Mouse (Mus musculus) kidney, adult 11 months (tissue): ENCODE measurements around the gene Clec14a.

Source experiments
- DNase-seq: peaks from one replicate; pipeline ENCODE4 v3.0.0; 2022

The Clec14a gene

DNA sequence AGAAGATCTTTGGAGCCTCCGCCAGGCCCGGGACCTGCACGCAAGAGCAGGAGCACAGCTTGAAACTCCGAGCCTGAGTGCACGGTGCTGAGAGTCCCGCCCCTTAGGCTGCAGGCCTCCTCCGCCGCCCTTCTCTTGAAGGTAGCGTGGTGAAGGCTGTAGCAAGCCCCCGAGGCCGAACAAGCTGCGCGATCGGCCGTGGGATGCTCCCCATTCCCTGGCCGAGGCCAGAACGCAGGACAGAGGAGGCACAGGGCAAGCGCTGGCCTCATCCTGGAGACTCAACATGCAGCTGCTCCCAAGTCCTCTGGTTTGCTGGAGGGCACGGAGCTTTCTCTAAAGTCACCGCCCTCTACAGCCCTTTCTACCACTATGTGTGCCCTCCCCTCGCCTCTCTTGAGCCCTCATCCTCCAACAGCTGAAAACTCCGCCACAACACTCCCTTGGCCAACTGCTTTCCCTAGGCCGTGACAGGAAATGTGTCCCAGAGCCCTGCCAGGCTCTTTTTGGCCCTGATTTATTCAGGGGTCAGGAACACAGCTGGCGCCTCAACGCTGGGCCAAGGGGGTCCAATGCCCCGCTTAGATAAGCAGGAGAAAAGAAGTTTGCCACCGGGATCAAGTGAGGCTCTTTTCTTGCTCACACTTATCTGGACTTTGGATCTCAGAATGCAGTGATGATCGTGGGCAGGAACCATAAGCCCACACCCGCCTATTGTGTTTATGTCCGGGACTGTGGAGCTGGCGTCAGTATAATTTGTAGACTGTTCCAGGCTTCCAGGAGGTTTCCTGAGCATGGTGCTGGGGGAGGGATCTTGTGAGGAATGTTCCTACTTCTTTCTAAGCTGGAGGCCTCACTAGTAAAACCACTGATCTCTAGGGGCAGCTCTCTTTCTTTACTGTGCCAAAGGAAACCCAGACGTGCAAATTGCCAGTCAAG is at the start of gene Clec14a:
Gene Clec14a, minus strand, starts transcription at position 728 of the 939 bp plus-strand sequence.
- DNase-seq = peak; percentile 72

DNA sequence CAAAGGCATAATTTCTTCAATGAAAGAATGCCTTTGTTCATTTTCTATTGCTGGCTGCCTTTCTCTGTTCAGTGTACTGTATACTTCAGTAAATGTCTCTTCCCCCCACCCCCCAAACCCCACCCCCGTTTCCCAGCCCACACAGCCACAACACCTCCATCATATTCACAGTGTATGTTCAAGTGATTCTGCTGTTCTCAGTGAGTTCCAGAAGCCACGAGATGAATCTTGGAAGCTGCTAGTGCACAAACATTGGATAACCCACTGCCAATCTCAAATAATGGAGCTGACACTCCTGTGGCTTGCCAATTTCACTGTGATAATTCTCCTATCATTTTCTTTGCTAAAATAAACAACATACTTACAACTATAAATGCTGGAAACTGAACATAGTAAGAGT is 38.7 kb upstream of the Clec14a start:
- DNase-seq = no peak

DNA sequence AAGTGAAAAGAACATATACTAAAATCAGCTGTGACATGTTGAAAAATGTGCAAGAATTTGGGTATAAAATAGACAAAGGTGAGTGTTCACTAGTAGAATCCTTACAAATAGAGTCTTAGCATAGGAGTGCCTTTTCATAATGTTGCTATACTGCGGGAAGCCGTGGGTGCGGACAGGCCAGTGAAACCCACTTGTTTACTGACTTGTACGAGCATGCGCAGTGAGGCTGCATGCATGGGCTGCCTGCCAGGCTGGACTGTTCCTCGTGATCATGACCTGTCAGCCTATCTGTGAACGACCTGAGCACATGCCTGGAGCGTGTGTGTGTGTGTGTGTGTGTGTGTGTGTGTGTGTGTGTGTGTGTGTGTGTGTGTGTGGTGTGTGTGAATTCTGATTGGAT is 37.3 kb upstream of the Clec14a start:
- DNase-seq = peak; percentile 40

DNA sequence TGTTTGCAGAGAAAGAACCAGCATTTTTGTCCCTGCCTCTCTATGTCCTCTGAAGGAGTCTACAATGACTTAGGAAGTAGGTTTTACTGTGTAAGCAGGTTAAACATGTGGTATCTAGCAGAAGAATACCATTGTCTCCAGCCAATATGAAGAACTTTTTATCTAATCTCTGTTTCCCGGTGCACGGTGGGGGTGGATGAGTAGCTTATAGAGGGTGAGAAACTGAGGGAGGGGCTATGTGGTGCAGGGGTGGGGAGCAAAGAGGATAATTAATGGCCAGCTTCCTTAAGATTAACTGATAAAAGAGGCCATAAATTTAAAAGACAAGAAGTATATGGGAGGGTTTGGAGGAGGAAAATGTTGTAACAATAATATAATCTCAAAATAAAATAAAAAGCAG is 36.5 kb upstream of the Clec14a start:
- no peak for DNase-seq

DNA sequence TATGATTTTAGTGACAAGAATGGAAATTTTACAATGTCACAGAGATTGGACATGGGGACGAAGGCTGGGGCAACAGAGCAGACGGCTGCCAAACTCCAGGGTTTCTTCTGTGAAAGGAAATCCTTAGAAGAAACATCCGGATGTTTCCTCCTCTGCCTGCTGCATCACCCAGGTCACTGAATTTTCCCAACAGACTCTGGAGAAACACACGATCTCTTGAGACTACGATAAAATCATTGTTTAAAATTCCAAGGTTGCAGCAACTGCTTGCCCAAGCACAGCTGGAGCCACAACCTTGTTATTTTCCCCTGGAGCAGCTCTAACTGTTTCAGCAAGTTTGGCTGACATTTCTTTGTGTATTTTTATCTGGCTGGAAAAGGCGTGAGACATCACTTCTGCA is 27.9 kb upstream of the Clec14a start:
- peak; percentile 5 for DNase-seq

DNA sequence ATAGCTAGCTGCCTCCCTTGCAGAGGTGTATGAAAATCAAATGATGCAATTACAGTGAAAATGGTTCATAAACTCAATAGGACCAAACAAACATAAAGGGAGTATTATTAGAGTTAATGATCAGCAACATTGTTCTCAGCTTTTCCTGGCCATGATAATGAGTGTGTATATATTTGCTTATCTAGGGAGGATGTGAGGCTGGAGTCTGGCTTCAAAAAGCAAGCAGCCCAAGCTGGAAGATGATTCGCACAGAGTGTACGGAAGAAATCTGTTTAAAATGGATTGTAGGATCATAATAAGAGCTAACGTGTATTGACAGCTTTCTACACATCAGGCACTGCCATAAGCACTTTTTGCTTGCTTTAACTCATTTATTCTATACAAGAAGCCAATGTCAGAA is 16.8 kb upstream of the Clec14a start:
- no peak for DNase-seq

DNA sequence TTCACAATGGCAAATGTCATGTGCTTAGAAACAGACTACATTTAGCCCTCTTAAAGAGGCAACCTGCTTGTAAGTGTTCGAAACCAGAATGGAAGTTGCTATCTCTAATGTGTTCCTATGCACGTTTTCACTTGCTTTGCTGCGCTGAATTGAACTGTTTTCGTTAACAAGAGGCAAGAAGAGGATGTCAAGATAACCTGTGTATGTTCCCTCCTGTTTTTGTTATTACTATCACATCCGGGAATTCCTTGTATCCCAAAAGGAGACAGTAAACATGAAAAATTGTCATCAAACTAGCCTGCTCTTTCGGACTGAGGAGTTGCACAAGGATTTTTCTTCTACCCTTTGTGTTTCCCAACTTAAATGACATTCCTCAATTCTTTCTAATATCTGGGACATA is 1.4 kb upstream of the Clec14a start:
- DNase-seq = no peak

DNA sequence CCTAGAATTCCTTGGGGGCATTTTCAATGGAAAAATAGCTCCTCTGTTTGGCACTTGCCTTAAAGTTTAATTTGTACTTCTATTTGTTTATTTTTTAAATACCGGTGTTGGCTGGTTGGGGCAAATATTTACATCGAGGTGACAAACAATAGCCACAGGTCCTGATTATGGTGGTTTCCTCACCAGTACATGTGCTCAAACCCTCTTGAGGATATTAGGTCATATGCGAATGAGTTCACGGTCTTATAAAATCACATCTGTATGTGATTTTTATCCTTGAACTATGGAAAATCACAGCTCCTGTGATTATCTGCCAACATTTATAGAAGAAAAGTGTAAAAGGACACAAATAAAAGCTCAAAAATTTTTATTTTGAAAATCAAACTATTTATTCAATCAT is 415 bp upstream of the Clec14a start:
- DNase-seq = no peak

DNA sequence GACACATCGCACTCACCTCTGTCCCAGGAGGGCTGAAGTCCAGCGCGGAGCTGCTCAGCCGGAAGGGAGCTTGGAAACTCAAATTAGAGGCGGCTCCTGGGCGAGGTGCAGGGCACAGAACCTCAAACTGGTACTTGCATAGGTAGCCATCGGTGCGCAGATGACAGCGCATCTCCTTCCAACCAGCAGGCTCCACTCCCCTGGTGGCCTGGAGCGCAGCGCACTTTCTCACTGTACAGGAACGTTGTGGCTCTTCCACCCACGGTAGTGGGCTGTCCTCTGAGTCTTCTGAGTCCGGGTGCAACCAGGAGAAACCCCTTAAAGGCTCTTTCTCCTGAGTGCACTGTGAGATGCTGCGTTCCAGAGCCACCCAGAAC is 916 bp downstream of the Clec14a start:
- no peak for DNase-seq

DNA sequence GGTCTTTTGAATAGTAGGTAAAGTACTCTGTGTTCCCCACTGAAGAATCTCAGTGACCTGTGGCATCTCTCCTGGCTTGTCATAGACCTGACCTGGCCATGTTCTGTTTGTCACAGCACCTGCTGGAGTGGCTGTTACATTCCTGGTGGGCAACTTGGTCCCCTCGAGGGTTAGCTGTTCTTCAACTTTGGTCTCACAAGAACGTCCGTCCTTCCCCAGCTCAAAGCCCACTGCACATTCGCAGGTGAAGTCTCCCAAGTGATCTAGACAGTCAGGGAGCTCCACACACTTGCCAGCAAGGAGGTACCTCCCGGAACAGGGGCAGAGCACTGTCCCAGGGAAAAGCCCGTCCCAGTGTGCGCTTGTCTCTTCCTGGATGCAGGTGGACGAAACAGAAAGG is 1.3 kb downstream of the Clec14a start:
- DNase-seq = no peak

DNA sequence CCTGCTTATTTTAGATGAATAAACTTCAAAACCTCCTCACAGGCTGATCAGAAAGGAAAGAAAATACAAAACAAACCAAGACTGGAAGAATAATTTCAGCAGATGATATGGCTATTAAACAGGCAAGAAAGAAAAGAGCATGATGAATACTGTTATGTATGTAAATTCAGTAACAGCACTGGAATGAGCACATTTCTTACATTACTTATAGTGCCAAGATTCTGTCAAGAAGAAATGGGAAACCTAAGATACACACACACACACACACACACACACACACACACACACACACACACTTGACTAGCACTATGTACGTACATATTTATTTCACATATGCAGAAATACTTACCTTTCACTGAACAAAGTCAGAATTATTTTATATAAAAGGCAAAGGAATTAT is 17.2 kb downstream of the Clec14a start:
- DNase-seq = no peak

DNA sequence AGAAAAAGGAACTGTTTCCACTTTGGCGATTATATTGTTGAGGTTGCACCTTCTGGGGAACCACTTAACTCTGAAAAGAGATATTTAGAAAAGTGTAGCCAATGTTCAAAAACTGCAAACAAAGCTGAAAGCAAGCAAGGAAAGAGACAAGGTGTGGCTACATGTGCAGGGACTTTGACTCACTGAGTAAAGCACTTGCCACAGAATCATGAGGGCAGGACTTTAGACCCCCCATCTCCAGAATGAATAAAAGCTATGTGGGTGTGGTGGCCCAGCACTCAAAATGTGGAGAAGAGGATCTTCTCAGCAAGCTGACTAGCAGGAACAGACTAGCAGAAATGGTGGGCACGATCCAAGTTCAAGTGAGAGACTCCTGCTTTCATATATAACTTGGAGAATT is 36.6 kb downstream of the Clec14a start:
- DNase-seq = no peak

DNA sequence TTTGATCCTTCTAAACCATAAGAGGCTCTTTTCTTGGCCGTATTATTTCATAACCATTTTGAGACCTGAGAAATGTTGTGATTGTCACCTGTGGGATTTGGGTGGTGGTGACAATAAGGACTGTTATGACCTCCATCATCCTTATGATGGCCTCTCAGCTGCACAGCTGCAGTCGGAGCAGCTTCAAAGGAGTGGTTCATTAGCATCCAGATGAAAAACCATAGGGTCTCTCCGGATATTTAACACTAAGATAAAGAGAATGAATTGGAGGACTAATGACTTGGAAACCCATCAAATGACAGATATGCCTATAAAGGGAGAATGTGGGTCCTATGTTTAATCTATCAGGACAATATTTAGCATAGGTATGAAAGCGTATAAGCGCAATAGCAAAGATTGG is 43.4 kb downstream of the Clec14a start:
- no peak for DNase-seq

DNA sequence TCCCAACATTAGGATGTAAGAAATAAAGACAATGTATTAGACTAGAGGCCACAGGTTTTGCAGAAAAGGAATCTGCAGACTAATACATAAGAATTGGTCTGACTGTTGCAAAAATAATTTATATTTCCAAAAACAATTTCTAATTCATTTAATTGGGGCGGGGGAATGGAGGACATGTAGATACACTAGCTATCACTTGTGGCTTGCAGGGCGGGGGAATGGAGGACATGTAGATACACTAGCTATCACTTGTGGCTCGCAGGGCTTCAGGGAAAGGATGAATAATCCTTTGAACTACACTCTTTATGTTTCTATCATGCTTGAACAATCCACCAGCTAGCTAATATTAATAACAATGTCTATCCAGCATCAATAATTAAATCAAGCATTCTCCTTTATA is 50.0 kb downstream of the Clec14a start:
- DNase-seq = no peak

DNA sequence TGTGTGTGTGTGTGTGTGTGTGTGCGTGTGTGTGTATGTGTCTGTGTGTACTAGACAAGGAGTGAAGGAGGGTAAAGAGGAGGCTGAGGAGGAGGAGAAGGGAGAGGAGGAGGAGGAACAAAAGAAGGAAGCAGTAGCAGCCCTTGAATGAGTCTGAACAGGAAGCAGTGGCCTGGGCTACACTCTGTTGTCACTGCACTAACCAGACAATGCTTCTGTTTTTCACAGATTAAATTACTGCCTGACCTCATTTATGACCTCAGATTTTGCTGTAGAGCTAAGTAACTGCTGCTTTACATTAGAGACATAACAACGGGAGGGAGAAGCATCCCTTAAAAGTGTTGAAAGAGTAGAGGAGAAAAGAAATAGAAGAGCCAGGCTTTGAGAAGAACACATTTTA is 52.9 kb downstream of the Clec14a start:
- DNase-seq = no peak
